Mouse (Mus musculus) lung, postnatal 0 days (tissue): ENCODE results near the gene Zswim9.

Experiments
- CTCF ChIP-seq: IDR thresholded peaks from 2 replicates; pipeline ENCODE4 v1.5.1; 2016; ENCODE audit warnings: antibody characterized with exemption, mild to moderate bottlenecking
- EP300 ChIP-seq: IDR thresholded peaks from 2 replicates; pipeline ENCODE4 v1.6.1; 2016; ENCODE audit warnings: antibody characterized with exemption, mild to moderate bottlenecking, control low read depth

DNA sequence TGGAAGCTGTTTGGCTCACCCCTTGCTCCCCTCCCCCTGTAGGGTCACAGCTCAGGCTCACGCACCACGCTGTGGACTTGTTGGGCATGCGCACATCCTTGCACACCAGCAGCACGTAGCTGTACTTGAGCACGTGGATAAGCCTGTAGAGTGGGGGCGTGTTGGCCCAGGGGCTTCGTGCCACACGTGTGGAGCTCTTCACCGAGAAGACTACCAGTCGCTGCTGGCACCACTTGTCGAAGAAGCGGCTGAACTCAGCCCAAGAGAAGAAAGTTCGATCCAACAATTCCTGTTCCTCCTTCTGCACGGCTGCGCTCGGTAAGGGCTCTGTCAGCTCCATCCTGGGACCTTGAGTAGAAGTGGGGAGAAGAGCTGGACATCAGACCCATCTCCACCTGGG lies 1.4 kb downstream of the Zswim9 start, which contains the start of gene Lig1:
- no peak for TF ChIP-seq CTCF
- TF ChIP-seq EP300 = no peak
